Mouse (Mus musculus) cerebellum, adult 9-10 months (tissue): ENCODE data around the gene Ube2m.

Experiments
- DNase-seq: peaks from one replicate; pipeline ENCODE4 v3.0.0; 2022

The Ube2m gene

GRCm38 (mm10) chr7:12998053-12998452 is 40.0 kb downstream of the Ube2m start, which contains the start of gene Slc27a5:
Gene Slc27a5, minus strand, starts transcription at chr7:12998192.
- DNase-seq: no peak

GRCm38 (mm10) chr7:12997230-12997629 is 40.8 kb downstream of the Ube2m start:
- DNase-seq: no peak

GRCm38 (mm10) chr7:12995862-12996261 is 42.2 kb downstream of the Ube2m start:
- DNase-seq: no peak

GRCm38 (mm10) chr7:12993148-12993547 is 44.9 kb downstream of the Ube2m start:
- DNase-seq: no peak

- no peak for DNase-seq
Observed at GRCm38 (mm10) chr7:12992222-12992621, 45.9 kb downstream of the Ube2m start.

- DNase-seq: no peak
Observed at GRCm38 (mm10) chr7:12987409-12988189, 50.5 kb downstream of the Ube2m start.

GRCm38 (mm10) chr7:12986906-12987305 is 51.2 kb downstream of the Ube2m start:
- no peak for DNase-seq

- DNase-seq: no peak
Observed at GRCm38 (mm10) chr7:12985724-12986123, 52.4 kb downstream of the Ube2m start.
